Mouse (Mus musculus): ENCODE measurements around the gene Nol10.

GRCm38 (mm10) chr12:17444406-17444805 is 96.1 kb downstream of the Nol10 start:
- TF ChIP-seq CTCF (IDR thresholded peaks at IDR 0.05) (no peak), EP300 (IDR thresholded peaks at IDR 0.05) (peak; percentile 64)

All from lung, postnatal 0 days (tissue).